Mouse (Mus musculus) forebrain, embryonic 16.5 days (tissue): ENCODE measurements around the gene Rhox4e. TPM values are rescaled to one million over a fixed set of nuclear protein-coding genes. Genes with fewer than 3 reads are reported as not detected.
"Not testable (repeated sequence)": the region's sequence is repeated elsewhere in the genome, so short reads cannot be mapped to it uniquely, and the experiment has no call there.

ENCODE experiments used
- ATAC-seq: fragments of 200-750 bp; cut with Nextera tagmentation; 2 replicates; pipeline ENCODE4 v1.8.0; 2017; ENCODE audit warnings: mild to moderate bottlenecking, moderate library complexity
- H3K27ac ChIP-seq: fragments of 300-500 bp; sonication (generic); 2 replicates; pipeline ENCODE4 v1.5.1; 2014; ENCODE audit warnings: low read length, control low read depth
- H3K27me3 ChIP-seq: fragments of 300-500 bp; sonication (generic); replicated peaks from 2 replicates; pipeline ENCODE4 v1.6.1; 2014; ENCODE audit warnings: low read length; ENCODE audit not compliant: control insufficient read depth, insufficient read depth
- H3K36me3 ChIP-seq: fragments of 300-500 bp; sonication (generic); 2 replicates; pipeline ENCODE4 v1.6.1; 2014; ENCODE audit not compliant: control insufficient read depth, insufficient read depth
- H3K4me1 ChIP-seq: fragments of 300-500 bp; sonication (generic); replicated peaks from 2 replicates; pipeline ENCODE4 v1.6.1; 2014; ENCODE audit warnings: low read length; ENCODE audit not compliant: control insufficient read depth, insufficient read depth
- H3K4me2 ChIP-seq: fragments of 300-500 bp; sonication (generic); 2 replicates; pipeline ENCODE4 v1.6.1; 2014; ENCODE audit warnings: mild to moderate bottlenecking, low read length, control low read depth
- H3K4me3 ChIP-seq: fragments of 300-500 bp; sonication (generic); replicated peaks from 2 replicates; pipeline ENCODE4 v1.5.1; 2014; ENCODE audit warnings: mild to moderate bottlenecking, low read length, control low read depth
- H3K9ac ChIP-seq: fragments of 300-500 bp; sonication (generic); replicated peaks from 2 replicates; pipeline ENCODE4 v1.6.1; 2014; ENCODE audit warnings: low read depth, low read length, control low read depth
- H3K9me3 ChIP-seq: fragments of 300-500 bp; sonication (generic); 2 replicates; pipeline ENCODE4 v1.6.1; 2016; ENCODE audit warnings: low read length; ENCODE audit not compliant: control insufficient read depth
- WGBS: fragments of 180-500 bp; shearing (Covaris S2); extraction: QIAGEN DNeasy Blood & Tissue Kit; methylation state at CpG from one replicate; pipeline ENCODE4 v1.1.7; 2014; 5-methylcytosine and 5-hydroxymethylcytosine counted together
- polyA plus RNA-seq: library from polyadenylated mRNA; unstranded; fragments of >200 nt; fragmentation: Nextera tagmentation; extraction: Ambion mirVana; gene quantifications from 2 replicates; pipeline ENCODE4 v1.2.1, GENCODE M21; 2015

Gene Rhox4e
- not detected in 2 replicates for polyA plus RNA-seq

GRCm38 (mm10) chrX:37557112-37557511, at the start of gene Rhox4e:
Gene Rhox4e (plus strand): TSS chrX:37557412.
- H3K4me2 ChIP-seq, H3K27me3 ChIP-seq, H3K4me1 ChIP-seq, H3K27ac ChIP-seq, H3K4me3 ChIP-seq, H3K9me3 ChIP-seq, ATAC-seq, H3K36me3 ChIP-seq, H3K9ac ChIP-seq: not testable (repeated sequence)
- WGBS: 98% methylated on average over 10 of the region's 18 CpGs

GRCm38 (mm10) chrX:37514059-37514458, 43.2 kb upstream of the Rhox4e start, which contains the start of gene Rhox4d:
Gene Rhox4d (plus strand): TSS chrX:37514359.
- H3K4me2 ChIP-seq, H3K9ac ChIP-seq, H3K36me3 ChIP-seq, H3K4me1 ChIP-seq, H3K4me3 ChIP-seq, H3K27ac ChIP-seq, ATAC-seq, H3K27me3 ChIP-seq, H3K9me3 ChIP-seq: not testable (repeated sequence)
- WGBS: 92% methylated on average over 12 of the region's 18 CpGs

GRCm38 (mm10) chrX:37530152-37530551, 27.1 kb upstream of the Rhox4e start, which contains the start of gene Rhox2e:
Gene Rhox2e (plus strand): TSS chrX:37530452.
- H3K27ac ChIP-seq, H3K4me3 ChIP-seq, H3K9ac ChIP-seq, ATAC-seq, H3K27me3 ChIP-seq, H3K9me3 ChIP-seq, H3K4me1 ChIP-seq, H3K36me3 ChIP-seq, H3K4me2 ChIP-seq: not testable (repeated sequence)
- 96% methylated on average over 2 of the region's 8 CpGs for whole genome bisulfite sequencing

- not testable (repeated sequence) for H3K4me3 ChIP-seq, H3K9me3 ChIP-seq, H3K4me1 ChIP-seq, H3K4me2 ChIP-seq, H3K27ac ChIP-seq, H3K9ac ChIP-seq, H3K27me3 ChIP-seq, H3K36me3 ChIP-seq, ATAC-seq
- WGBS: no CpG with 5 or more reads among the region's 4 CpGs
Observed at GRCm38 (mm10) chrX:37541719-37542118, 15.5 kb upstream of the Rhox4e start, which contains the start of gene Rhox3e. Gene Rhox3e (plus strand): TSS chrX:37542019.

GRCm38 (mm10) chrX:37571105-37571504, 13.9 kb downstream of the Rhox4e start, which contains the start of gene Rhox2f:
Gene Rhox2f (plus strand): TSS chrX:37571405.
- not testable (repeated sequence) for H3K27ac ChIP-seq, H3K36me3 ChIP-seq, H3K9ac ChIP-seq, H3K4me2 ChIP-seq, H3K4me1 ChIP-seq, H3K9me3 ChIP-seq, H3K27me3 ChIP-seq, H3K4me3 ChIP-seq, ATAC-seq
- WGBS: 96% methylated on average over 5 of the region's 8 CpGs

- 44% methylated on average over 2 of the region's 2 CpGs for WGBS
- H3K27ac ChIP-seq, H3K4me1 ChIP-seq, H3K9ac ChIP-seq, H3K9me3 ChIP-seq, H3K4me2 ChIP-seq, H3K27me3 ChIP-seq, H3K4me3 ChIP-seq, H3K36me3 ChIP-seq, ATAC-seq: not testable (repeated sequence)
Observed at GRCm38 (mm10) chrX:37572638-37573037, 15.4 kb downstream of the Rhox4e start.

- not testable (repeated sequence) for H3K4me1 ChIP-seq, H3K4me3 ChIP-seq, ATAC-seq, H3K9me3 ChIP-seq, H3K9ac ChIP-seq, H3K4me2 ChIP-seq, H3K36me3 ChIP-seq, H3K27me3 ChIP-seq, H3K27ac ChIP-seq
Observed at GRCm38 (mm10) chrX:37580692-37581091, 23.5 kb downstream of the Rhox4e start, which contains the start of gene Rhox3f. Gene Rhox3f (plus strand): TSS chrX:37580992.

GRCm38 (mm10) chrX:37607604-37608003, 50.4 kb downstream of the Rhox4e start, which contains the start of gene Rhox4f:
Gene Rhox4f (minus strand): TSS chrX:37607704.
- H3K27me3 ChIP-seq, H3K9ac ChIP-seq, H3K4me1 ChIP-seq, H3K4me2 ChIP-seq, H3K36me3 ChIP-seq, H3K4me3 ChIP-seq, H3K9me3 ChIP-seq, H3K27ac ChIP-seq, ATAC-seq: not testable (repeated sequence)
- 94% methylated on average over 7 of the region's 19 CpGs for WGBS
